Mouse (Mus musculus): Measurements from ENCODE around the gene Gm3625. TPM values are rescaled to one million over a fixed set of nuclear protein-coding genes. Genes with fewer than 3 reads are reported as not detected.
A peak's percentile ranks its signal among the peaks of the same experiment; 100 is the strongest.
"Not testable (repeated sequence)": the region's sequence is repeated elsewhere in the genome, so short reads cannot be mapped to it uniquely, and the experiment has no call there.

The Gm3625 gene
- total RNA-seq, 2 experiments from 2014 or later, result not detected

GRCm38 (mm10) chr12:4558013-4558412, 34.7 kb downstream of the Gm3625 start:
- intact Hi-C loops (cut with DNase I), result no loop called here
- DNase-seq, result no peak

GRCm38 (mm10) chr12:4557436-4557835, 35.3 kb downstream of the Gm3625 start:
- DNase-seq, result peak in 1 of 2 experiments; percentile 17
- intact Hi-C loops (cut with DNase I), result no loop called here

- DNase-seq, result no peak
- intact Hi-C loops (cut with DNase I), result no loop called here
Measured at GRCm38 (mm10) chr12:4556891-4557290, 35.8 kb downstream of the Gm3625 start.

- DNase-seq, result no peak
- intact Hi-C loops (cut with DNase I), result no loop called here
Measured at GRCm38 (mm10) chr12:4555451-4555850, 37.3 kb downstream of the Gm3625 start.

GRCm38 (mm10) chr12:4553704-4554103, 39.0 kb downstream of the Gm3625 start:
- intact Hi-C loops (cut with DNase I); DNase-seq: not testable (repeated sequence)

GRCm38 (mm10) chr12:4548053-4549013, 44.4 kb downstream of the Gm3625 start:
- DNase-seq, result peak; percentile 76 to 85
- intact Hi-C loops (cut with DNase I), result loop anchor here (2.0 to 5.0 kb wide), 3 partner anchors 71 to 442 kb away; partner anchors contain the start of gene Ncoa1

GRCm38 (mm10) chr12:4547557-4547956, 45.2 kb downstream of the Gm3625 start:
- no peak for DNase-seq
- intact Hi-C loops (cut with DNase I), result loop anchor here (5.0 kb wide), 2 partner anchors 70 to 265 kb away; partner anchors contain the start of gene Ncoa1

- DNase-seq, result peak; percentile 76 to 80
Measured at GRCm38 (mm10) chr12:4546491-4546890, 46.2 kb downstream of the Gm3625 start.

GRCm38 (mm10) chr12:4545425-4545824, 47.3 kb downstream of the Gm3625 start:
- intact Hi-C loops (cut with DNase I), result loop anchor here (5.0 kb wide), 2 partner anchors 68 to 263 kb away; partner anchors contain the start of gene Ncoa1
- DNase-seq, result no peak

More at GRCm38 (mm10) chr12:4546491-4546890, 46.2 kb downstream of the Gm3625 start:
- intact Hi-C loops (cut with DNase I), result loop anchor here (5.0 kb wide), 2 partner anchors 69 to 264 kb away; partner anchors contain the start of gene Ncoa1

GRCm38 (mm10) chr12:4544400-4544919, 48.3 kb downstream of the Gm3625 start:
- intact Hi-C loops (cut with DNase I), result no loop called here
- DNase-seq, result no peak

Other genes starting within 250 kb of the Gm3625 start
- gene Ncoa1, start 115.7 kb downstream of the Gm3625 start, total RNA-seq (2021), result 10 to 100 TPM; 32.1 to 33.6 TPM
- 10 to 100 TPM; 49.3 to 50.3 TPM for gene Itsn2, start 289 bp downstream of the Gm3625 start, total RNA-seq (2021)
- under 1 TPM; 0.10 to 0.19 TPM for gene Fam228a, start 145.5 kb upstream of the Gm3625 start, total RNA-seq (2021)
- gene Pfn4, start 176.1 kb upstream of the Gm3625 start, total RNA-seq (2021), result 1 to 10 TPM; 1.6 to 2.0 TPM
- gene Fam228b, start 176.3 kb upstream of the Gm3625 start, total RNA-seq (2021), result 1 to 10 TPM; 4.0 to 5.1 TPM
- gene Sf3b6, start 224.6 kb upstream of the Gm3625 start, total RNA-seq (2021), result 10 to 100 TPM; 48.1 to 54.1 TPM
- 1 to 10 TPM; 2.8 to 2.9 TPM for gene Fkbp1b, start 248.7 kb upstream of the Gm3625 start, total RNA-seq (2021)

All from heart, postnatal 14 days (tissue).